Mouse (Mus musculus) B cell, adult 2 months (primary cell): Measurements from ENCODE around the gene Asb8.

Experiments used
- DNase-seq, 2 experiments: peaks; one replicate each; pipeline ENCODE4 v3.0.0; 2022

The Asb8 gene

DNA sequence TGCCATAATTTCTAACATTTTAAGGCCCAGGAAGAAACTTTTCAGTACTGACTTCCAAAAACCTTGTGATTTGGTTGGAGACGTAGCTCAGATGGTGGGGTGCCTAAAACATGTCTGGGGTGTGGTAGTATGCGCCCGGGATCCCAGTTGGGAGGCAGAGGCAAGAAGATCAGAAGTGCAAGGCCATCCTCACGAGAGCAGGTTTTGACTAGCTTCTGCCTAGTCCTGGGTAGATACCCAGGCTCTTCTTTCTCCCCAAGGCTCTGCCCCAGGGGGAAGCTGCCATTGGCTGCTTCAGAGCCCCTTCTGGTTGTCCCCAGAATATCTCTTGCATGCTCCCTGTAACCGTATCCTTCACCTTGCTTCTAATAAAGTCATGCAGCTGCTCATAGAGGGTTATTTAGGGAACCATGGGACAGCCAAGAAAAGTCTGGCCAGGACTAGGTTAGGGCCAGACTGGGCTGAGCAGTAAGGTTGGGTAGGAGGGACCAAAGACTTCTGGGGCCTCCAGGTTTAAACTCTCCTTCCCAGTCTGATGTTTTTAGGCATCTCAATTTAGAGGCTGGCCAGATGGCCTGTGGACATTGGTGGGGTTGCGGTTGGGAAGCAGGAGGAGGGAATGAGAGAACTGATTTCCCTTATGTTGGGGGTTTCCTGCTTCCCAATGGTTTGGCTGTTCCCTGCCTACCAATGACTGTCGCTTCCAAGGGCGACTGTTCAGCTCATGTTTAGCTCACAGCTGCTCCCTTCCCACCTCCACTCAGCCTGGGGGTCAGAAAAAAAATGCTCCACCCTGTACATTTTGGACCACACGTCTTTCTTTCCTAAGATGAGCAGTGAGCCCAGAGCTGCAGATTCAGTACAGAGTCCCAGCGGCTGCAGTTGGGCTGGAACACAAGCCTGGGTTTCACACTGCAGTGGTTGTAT lies 50.3 kb downstream of the Asb8 start:
- no peak for DNase-seq

DNA sequence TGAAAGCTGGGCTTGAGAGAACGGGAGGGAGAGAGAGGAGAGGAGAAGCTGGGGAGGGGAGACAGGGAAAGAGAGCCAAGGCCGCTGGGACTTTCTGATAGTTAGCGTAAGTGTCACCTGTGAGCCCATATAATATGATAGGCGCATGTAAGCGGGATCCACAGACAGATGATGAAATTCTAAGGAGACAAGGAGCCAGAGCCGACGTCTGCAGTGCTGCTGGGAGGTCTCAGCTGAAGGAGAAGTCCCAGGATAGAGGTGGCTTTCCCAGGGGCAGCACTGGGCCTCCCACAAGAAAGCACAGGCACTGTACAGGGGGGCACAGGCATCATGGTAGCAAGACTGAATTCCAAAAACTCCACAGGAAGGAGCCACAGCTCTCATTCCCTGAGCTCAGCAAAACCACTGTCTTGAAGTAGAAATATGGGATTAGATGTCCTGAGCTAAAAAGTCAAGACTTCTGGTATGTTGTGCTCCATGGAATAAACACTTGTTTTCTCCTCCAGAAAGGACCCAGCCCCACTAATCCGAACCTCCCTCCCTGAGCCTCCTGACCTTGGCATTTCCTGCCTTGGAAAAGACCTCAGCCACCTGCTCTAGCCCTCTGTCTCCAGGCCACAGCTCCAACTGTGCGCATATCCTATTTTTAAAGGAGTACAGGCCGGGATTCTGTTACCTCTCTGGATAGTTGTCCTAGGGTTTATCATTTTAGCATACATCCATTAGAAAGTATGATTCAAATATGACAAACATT lies 51.1 kb downstream of the Asb8 start:
- no peak for DNase-seq

DNA sequence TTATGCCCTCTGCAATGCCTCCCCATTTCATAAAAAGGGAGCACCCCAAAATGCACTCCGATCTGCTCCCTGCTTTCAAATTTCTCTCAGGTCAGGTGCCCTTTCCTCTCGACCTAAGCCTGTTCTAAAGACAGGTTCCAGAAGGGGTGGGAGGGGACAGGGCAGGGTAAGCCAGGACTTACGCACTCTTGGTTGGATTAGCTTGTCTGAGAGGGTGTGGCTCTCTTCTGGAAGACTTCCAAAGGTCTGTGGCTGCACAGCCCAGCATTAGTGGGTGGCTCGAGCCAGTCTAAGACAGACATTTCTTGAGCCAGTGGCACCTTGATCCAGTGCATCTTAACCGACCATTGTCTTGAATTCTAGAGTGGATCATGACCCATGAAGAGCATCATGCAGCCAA lies 53.6 kb downstream of the Asb8 start:
- no peak for DNase-seq

DNA sequence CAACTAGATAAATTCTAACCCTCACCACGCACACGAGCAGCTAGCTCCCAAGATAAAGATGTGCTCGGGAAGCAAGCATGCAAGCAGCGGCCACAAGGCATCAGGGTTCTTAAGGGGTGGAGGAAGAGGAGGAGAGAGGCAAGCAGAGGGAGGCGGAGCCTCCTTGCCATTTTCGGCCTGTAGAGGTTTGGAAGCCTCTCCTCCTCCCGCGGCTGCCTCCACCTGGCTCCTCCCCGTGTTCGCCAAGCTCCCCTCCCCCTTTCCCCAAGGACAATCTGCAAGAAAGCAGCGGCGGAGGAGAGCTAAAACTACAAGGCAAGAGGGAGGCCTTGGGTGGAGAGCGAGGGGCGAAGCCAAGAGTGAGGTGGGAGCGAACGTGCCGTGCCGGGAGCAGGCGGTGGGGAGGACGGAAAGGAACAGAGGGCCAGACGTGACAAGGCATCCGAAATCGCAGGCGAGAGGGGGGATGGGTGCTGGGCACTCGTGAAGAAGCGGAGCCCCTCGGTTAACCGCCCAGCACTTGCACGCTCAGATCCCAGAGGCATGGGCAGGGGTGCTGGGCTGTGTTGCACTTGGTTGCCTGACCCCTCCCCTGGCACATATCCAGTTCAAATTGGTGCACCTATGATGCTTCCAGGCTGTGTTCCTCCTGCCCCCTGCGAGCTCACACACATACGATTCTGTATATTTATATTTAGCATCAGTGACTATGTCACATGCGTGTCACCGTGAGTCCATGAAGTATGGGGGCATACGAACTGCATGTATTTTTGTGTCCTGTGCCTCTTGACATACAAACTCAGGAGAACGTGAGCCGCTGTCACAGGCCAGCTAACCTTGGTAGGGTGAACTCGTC lies 56.9 kb downstream of the Asb8 start:
- peak; percentile 51 to 57 for DNase-seq

DNA sequence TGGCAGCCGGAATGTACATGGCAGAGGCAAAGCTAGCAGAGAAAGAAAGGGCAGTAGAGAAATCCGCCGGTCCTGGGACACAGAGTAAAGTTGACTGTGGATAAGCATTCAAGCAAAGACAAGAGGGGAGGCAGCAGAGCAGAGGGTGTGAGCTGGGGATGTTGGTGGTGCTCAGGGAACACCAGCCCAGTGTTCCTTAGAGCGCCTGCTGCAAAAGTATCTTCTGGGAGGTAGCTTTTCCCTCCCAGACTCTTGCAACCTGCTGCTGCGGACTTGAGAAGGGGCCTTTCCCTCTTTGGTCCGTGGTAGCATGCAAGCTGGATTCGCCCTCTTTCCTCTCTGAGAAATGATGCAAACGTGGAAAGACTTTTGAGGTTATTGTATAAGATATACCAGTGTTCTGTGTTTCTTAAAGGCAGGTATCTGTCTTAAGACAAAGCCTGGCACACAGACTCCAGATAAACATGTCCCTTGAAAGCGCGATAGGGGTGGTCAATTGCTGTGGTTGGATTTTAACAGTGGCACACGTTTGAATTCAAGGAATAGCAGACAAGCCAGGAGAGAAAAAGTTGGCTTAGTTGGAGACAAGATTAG lies 57.6 kb downstream of the Asb8 start:
- DNase-seq: no peak

DNA sequence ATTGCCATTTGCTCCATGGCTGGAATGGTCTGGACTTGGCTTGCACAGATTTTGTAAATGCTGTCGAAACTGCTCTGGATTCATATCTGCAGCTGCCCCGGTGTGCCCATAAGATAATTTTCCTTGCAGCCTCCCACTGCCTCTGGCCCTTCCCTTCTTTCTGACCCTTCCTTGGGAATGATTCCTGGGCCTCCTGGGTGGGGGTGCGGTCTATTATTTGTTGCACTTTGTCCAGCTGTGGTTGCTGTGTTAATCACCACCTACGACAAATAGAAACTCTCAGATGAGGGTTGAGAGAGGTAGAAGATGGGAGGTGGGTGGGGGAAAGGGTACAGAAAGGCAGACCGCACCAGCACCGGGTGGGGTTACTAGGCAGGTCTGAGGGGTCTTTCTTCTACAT lies 58.2 kb downstream of the Asb8 start:
- no peak for DNase-seq

DNA sequence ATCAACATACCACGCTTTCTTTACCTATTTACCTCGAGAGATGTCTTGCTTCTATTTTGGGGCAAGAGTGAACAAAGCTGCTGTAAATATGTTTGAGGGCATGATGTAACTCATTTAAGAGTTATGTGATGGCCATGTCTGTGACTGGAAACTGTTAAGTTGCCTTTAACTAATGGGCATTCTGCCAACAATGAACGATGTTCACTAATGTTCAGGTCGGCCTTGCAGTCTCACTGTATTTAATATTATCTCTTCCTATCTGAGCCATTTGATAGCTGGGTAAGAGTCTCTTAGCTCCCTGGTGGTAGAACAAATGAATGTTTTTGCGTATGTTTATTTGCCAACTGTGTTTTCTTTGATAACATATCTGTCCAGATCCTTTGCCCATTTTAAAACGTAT lies 58.9 kb downstream of the Asb8 start:
- no peak for DNase-seq

DNA sequence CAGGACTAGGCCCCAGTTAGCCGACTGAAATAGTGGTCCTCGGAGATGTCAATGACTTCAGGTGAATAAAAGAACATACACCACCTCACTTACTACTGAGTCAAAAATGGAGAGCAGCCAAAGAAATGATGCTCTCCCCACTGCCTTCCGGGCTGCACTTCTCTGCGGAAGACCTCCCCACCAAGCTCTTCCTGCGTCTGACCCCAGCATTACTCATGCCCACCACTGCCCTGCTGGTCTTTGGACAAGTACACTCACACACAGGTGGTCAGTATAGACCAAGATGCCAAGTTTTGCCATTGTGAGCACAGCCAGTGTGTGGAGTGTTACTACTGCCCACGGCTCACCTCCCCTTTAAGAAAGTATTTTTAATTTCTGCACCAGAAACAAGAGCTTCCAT lies 63.0 kb downstream of the Asb8 start:
- DNase-seq: no peak

DNA sequence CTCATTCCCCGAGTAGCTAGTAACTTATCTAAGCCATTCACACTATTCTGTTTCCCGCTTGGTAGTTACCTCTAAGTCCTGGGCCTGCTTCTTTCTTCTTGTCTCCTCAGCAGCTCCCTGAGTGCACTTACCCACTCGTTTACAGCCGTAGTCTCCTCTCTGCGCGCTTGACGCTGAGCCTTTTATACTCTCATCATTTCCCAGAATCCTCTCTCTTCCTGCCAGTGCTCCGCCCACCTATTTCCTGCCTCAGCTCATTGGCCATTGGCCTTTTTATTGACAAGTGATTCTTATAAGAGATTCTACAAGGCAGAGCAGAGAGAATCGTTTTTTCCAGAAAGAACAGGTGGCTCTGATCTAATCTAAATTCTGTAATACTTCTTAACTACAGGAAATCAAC lies 66.9 kb downstream of the Asb8 start:
- DNase-seq: no peak

DNA sequence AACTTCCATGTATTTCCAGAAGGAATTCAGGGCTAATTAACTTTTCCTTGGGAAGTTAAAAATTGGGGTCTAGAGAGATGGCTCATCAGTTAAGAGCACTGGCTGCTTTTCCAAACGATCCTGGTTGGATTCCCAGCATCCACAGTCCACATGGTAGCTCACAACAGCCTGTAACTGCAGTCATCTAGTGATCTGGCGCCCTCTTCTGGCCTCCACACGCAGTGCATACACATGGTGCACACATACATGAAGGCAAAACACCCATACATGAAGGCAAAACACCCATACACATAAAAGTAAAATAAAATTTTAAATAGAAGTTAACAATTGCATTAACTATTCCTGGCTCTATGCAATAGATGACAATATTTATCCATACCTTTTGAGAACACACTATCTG lies 68.5 kb downstream of the Asb8 start:
- peak; percentile 53 to 55 for DNase-seq

DNA sequence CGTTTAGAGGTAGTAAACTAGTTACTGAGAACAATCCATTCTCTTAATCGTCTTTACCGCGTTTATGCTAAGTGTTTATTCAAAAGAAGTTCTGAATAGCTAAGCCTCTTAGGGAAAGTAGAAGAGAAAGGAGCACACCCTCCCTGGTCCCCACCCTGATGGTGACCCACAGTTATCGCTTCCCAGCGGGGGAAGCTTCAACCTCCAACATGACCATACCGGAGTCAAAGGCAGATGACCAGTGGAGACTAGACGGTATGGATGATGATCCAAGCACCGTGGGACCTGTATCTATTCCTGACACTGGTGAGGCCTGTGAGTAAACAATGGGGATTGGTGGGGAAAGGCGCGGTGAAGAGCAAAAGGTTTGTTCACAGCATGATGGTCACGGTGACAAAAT lies 70.5 kb downstream of the Asb8 start:
- no peak for DNase-seq

DNA sequence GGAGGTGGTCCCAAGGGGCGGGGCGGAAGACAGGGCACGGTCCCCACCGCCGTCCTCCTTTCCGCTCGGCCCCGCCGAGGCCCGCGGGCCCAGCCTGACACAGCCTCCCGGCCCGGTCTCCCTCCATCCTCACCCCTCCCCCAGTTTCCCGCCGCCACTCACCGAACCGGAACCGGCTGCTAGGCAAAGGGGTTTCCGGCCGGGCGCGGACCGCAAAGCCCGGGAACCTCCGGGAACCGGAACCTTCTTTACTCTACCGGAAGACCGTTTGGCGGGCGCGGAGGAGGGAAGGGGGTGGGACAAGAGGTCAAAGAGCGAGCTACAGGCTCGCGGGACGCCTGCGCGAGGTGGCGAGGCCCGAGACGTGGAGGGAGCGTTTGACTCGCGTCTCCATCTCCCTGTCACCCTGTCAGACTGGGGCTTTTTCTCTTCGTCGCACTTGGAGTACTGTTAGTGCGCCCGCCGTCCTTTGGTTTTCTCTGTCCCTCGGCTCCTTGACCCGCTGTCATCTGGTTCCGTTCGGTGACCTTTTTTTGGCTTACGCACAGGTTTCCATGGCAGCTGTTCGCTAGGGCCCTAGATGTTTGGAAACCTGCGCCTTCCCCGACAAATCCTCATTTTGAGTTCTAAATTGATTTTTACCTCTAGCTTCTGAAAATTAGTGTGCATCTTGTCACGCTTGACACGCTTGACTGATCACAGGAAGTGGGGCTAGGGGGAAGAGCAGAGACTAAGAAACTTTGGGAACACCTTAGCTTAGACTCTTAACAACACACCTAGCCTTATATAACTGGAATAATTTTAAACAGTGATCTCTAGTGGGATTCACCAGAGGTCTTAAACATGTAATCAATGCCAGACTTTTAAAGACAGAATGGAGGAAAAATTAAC lies 72.1 kb downstream of the Asb8 start, which contains the start of gene Senp1:
Senp1 (minus strand) TSS at position 624 of the 891 bp plus-strand sequence.
- peak; percentile 89 for DNase-seq

DNA sequence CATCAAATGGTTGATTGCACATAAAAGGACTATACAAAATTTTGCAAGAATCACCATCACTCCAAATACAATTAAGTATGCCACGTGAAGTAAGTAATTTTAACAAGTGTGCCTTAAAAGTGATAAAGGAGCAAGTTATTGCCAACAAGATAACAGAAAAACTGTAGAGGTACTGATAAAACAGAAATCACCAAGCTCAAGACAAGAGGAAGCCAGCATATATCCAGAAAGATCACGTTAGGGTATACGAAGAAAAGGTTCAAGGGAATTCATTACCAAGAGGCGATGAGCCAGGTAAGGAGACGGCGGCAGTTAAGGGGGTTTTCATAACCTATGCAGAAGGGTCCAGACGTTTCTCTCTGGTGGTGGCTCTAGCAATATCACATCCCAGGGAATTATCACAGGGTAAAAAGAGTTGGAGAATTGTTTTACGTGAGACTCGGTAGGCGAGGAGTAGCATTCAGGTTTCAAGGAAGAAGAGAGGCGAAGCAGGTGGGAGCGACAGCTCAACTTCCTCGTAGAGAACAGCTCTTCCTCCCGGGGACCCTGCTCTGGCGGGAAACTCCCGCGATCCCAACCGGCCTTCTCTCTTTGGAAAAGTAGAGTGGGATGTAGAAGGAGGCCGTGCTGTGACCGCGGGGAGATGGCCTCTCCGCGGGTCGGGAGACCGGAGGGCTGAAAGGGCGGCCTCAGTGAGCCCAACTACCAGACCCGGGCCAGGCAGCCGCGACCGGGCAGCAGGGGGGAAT lies 72.9 kb downstream of the Asb8 start, which contains the start of gene Pfkm:
Pfkm (plus strand) TSS at position 218 of the 749 bp plus-strand sequence.
- DNase-seq: no peak

DNA sequence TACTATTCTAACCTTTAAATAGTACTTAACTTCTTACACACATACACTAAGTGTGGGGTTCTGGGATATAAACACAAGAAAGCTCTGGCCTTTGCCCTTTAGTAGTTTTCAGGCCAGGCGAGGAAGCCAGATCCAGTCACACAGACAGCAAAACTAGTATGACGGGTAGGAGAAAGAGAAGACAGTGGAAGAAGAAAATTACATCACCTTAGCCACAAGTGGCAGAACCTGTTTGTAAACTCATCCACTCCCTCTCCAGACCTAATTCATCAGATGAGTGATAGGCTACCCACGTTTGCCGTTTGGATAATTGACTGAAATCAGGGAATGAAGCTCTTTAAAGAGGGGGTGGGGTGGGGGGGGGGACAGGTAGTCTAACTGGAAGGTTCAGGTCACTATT lies 73.6 kb downstream of the Asb8 start:
- no peak for DNase-seq

DNA sequence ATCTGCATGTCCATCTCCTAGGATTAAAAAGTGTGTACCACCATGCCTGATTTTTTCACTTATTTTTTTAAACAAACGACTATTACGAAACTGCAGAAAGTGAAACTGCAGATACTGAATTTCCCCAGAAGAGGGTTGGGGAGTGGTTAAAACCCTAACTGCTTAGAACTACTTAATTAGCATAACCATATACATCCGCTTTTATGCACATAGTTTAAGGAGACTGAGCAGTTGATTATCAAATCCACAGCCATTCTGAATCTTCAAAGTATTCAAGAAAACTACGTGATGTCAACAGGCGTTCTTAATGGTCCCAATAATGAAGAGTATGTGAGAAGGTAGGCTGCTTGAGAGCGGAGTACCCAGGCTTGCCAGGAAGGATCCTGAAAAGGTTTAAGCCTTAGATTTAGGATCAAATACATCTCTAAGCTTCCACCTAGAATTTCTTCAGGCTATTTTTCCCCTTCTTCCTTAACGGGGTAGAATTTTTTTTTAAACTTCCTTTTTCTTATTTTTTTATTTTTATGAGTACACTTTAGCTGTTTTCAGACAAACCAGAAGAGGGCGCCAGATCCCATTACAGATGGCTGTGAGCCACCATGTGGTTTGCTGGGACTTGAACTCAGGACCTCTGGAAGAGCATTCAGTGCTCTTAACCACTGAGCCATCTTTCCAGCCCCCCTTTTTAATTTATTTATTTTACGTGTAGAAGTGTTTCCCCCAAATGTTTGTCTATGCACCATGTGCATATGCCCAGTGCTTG lies 75.8 kb downstream of the Asb8 start:
- DNase-seq: peak; percentile 76 to 79

DNA sequence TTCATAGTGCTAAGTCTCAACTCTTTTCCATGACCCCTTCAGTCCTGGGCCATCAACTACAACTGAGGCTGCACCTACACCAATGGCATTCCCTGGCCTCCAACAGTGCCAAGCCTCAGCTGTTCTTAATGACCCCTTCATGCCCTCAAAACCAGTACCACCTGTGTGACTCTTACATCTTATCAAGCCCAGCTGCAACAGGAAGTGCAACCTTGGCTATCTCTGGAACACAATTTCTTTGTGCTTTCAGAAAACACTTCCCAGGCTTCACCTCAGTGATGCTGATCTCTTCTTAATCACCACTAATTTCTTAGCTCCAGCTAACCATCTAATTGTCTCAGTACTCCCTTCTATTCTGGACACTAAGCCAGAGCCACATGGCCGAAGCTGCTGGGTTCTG lies 76.5 kb downstream of the Asb8 start:
- no peak for DNase-seq
